Mouse (Mus musculus) c-Kit-positive CD71-positive TER-119-positive erythroid progenitor cells, embryonic 14.5 days (primary cell): ENCODE measurements around the gene Phf14.

Experiments
- DNase-seq: peaks from one replicate; pipeline ENCODE4 v3.0.0-alpha.2; 2013; ENCODE audit warnings: low spot score

Gene Phf14

DNA sequence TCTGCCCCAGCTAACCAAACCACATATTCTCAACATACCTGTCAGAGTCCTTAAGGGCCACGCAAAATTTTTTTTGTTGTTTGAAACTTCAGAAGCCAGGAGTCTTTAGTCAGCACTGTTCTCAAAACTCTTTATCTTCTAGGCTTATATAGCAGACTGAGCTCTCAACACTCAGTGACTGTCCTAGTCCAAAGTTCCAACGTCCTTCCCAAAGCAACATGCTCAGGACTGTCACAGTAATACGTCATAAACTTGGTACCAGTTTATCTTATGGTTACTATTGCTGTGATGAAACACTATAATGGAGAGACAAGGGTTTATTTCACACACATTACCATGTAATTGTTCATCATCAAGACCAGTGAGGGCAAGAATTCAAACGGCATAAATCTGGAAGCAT is 113.9 kb downstream of the Phf14 start:
- no peak for DNase-seq

- DNase-seq, result no peak
Measured at GRCm38 (mm10) chr6:12023395-12023794, 115.8 kb downstream of the Phf14 start.

DNA sequence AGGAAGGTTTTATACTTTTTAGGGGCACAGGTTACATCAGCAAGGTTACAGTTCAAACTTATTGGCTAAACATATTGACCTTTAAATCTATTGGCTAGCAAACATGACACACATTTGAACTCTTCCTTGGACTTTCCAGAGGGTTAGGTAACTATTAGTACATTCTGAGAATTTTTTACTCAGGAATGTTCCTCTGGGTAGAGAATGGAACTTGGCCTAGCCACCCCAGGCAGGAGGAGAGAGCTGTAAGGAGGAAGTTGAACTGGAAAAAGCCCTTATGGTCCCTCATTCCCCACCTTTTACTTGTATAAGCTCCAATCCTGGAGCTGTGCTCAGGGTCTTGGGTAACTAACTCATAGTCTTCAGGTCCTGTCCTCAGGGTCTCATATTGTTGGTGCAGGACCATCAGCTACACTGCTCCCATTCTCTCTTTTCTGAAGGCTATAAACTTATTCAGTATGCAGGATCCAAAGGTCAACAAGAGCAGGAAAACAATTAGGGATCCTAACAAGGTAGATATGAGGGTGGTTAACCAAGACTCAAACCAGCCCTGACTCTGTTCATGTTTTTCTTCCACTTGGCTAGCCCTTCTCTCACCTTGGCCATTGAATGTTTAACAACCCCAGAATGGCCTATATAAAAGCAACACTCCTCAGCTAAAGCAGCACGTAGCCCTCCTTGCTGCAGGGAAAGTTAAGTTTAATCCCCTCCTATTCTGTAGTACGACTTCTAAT is 119.4 kb downstream of the Phf14 start:
- DNase-seq, result no peak

DNA sequence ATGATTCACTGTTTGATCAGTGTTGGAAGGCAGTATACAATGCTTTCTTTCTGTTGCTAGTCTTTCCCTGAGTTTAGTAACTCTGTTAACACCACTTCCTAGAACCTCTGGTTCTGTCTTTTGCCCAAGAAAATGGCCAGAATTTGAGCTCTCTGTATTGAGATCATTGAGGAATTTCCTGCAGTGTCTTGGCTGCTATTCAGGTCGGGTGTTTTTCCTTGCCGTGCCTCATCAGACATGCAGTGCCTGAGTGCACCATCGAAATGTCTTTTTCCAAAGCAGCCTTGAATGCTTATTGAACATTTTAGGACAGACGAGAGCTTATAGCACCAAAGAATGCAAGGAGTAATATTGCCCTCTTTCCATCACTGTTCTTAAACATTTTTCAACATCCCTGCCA is 127.0 kb downstream of the Phf14 start:
- no peak for DNase-seq

- DNase-seq, result no peak
Measured at GRCm38 (mm10) chr6:12038268-12038667, 130.7 kb downstream of the Phf14 start.

GRCm38 (mm10) chr6:12052884-12053283 is 145.3 kb downstream of the Phf14 start:
- DNase-seq, result no peak

DNA sequence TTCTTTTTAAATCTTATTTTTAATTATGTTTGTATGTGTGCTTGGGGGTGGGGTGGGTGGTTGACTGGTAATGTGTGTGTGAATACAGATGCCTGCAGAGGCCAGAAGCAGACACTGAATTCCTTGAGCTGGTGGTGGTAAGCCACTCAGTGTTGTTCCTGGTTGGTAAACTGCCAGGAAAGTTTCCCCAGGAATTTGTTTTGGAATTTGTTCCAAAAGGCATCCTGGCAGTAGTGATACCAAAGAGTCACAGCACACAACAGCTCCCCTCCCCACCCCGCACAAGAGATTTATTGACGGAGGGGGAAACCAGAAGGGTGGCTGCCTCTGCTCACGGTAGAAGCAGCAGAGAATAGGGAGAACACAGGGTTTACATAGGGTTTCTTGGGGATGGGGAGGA is 146.5 kb downstream of the Phf14 start:
- no peak for DNase-seq

GRCm38 (mm10) chr6:12058717-12059116 is 151.1 kb downstream of the Phf14 start:
- DNase-seq, result no peak

- no peak for DNase-seq
Measured at GRCm38 (mm10) chr6:12059971-12060370, 152.4 kb downstream of the Phf14 start.

- DNase-seq, result no peak
Measured at GRCm38 (mm10) chr6:12060452-12061140, 153.0 kb downstream of the Phf14 start.

DNA sequence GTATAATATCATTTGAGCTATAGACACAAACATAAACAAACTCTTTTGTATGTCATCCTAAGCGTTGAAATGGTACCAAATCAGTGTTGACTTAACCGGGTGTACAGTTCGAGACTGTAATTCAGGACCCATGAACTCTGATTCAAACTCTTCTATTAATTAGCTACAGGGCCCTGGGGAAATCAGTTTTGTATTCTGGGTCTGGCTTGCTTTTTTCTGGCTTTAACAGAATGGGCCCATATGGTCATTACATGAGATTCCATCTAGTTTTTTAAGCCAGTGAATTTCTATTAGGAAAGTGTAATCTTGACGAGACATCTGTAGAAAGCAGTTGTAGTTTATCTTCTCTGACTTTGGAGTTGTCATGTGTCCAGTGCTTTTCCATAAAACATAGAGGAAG is 160.3 kb downstream of the Phf14 start:
- no peak for DNase-seq

- DNase-seq, result no peak
Measured at GRCm38 (mm10) chr6:12069357-12069756, 161.7 kb downstream of the Phf14 start.

- no peak for DNase-seq
Measured at GRCm38 (mm10) chr6:12074599-12074998, 167.0 kb downstream of the Phf14 start.

- no peak for DNase-seq
Measured at GRCm38 (mm10) chr6:12077338-12077737, 169.7 kb downstream of the Phf14 start.

GRCm38 (mm10) chr6:12077880-12078618 is 170.4 kb downstream of the Phf14 start:
- DNase-seq, result no peak

DNA sequence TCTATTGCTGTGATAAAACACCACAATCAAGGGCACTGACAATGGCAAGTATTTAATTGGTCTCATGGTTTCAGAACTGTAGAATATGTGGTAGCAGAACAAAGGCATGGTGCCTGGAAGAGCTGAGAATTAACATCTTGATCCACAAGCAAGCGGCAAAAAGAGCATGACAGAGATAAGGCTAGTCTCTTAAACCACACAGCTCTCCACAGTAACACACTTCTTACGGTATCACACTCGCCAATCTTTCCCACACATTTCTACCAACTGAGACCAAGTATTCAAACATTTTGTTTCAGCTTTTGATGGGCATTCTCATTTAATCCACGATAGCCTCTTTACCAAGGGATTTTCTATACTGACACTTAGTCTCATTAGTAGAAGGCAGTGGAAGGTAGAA is 171.7 kb downstream of the Phf14 start:
- no peak for DNase-seq

DNA sequence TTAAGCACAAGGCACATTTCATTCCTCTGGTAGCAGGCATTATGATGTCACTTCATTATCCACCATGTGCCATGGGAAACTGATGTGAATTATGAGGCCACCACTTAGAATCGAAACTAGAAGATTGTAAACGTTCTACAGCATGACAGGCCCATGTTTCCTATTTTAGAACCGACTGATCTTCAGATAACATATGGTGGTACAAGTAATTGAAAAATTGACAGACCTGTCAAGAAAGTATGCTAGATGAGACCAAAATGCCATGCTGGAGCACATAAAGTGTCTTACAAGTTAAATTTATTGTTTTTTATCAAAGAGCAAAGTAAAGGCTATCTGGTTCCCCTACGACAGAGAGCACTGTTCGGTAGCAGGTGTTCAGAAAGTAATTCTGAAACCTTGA is 172.8 kb downstream of the Phf14 start:
- no peak for DNase-seq

DNA sequence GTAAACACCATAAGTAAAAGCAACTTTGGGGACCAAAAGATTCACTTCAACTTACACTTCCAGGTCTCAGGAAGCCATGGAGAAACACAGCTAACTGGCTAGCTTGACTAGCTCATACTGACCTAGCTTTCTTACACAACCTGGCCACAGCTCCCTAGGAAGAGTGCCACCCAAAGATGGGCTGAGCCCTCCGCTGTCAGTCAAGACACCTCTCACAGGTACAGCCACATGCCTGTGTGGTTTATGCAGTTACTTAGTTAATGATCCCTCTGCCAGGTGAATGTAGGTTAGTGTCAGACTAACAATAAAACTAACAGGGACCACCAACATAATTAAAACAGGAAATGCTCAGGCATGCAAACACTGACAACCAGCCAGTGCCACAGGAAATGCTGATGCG is 174.1 kb downstream of the Phf14 start:
- no peak for DNase-seq

- DNase-seq, result no peak
Measured at GRCm38 (mm10) chr6:12082125-12082524, 174.5 kb downstream of the Phf14 start.

DNA sequence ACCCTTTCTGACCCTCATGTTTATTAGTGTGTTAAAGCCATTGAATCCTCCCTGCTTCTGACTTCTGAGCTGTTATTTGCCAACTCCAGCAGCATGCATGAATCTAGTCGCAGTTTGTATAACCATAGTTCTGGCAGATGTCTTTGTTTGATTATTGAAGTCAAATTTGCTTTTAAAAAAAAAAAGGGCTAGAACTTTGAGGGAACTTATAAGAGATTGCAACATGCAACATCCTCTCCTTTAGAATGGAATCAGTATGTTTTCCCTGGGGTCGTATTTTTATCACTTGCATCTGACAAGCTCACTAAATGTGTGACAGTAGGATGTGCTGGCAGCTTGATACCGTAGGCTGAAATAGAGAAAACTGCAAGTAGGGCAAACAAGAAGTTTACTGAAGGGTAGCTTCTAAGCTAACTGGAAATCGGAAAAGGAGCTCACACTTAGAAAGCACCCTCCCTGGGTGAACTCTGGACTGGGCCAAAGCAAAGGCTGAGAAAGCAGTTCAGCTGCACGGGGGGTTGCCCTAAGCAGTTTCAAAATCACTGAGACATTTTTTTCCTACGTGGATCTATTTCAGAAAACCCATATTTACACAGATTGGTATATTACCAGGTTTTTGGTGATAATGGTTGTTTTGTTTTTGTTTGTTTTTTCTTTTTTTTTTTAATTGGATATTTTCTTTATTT is 175.1 kb downstream of the Phf14 start:
- DNase-seq, result no peak

GRCm38 (mm10) chr6:12084721-12085120 is 177.1 kb downstream of the Phf14 start:
- no peak for DNase-seq

DNA sequence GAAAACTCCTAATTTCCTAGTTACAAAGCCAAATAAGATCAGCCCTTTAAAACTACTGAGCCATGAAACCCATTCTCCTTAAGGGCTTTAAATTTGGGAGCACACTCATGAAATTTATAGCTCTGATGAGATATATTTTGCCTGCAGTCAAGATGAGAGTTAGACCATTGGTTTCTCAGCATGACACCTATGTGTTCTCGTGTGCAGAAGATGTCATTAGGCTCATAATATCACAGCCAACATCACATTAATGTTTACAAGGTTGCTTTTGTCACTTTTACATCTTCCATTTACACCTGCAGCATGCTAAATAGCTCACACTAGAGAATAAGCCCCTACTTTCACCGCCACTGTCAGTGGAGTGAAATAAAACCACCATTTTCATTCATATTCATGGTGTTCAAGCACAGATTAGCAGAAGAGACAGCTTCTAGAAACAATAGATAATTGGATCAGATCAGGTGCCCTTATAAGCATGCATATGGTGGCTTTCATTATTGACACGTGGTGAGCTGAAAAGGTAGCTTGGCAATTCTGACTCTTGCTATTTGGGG is 181.9 kb downstream of the Phf14 start:
- no peak for DNase-seq
